Mouse (Mus musculus) heart, adult 2 months (tissue): ENCODE results near the gene Abca7.

Experiments used
- CTCF ChIP-seq: fragments of 200-600 bp; IDR thresholded peaks from 2 replicates; pipeline ENCODE4 v1.8.1; 2022; ENCODE audit warnings: antibody characterized with exemption, mild to moderate bottlenecking, moderate library complexity
- POLR2A ChIP-seq: fragments of 200-500 bp; IDR thresholded peaks from 2 replicates; pipeline ENCODE4 v1.6.1; 2011; ENCODE audit warnings: mild to moderate bottlenecking, low read depth, low read length, control low read depth; ENCODE audit not compliant: insufficient read depth

DNA sequence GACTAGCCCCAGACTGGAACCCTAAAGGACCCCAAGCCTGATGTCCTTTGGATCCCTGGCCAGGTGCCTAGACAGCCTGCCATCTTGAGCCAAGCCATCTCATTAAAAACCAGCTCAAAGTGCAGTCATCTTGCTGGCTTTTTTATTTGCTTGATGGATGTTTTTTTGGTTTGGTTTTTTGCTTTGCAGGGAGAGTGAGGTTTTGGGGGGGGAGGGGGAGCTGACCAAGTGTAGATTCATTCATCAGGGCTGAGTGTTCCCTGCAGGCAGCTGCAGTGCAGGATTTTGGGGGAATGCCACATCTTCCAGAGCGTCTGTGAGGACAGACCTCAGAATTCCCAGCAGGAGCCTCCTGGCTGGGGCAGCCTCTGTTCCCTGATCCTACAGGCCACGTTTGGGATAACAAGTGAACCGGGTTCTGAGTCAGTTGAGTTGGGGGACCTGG lies 27.1 kb upstream of the Abca7 start:
- no peak for TF ChIP-seq CTCF
- no peak for TF ChIP-seq POLR2A
